Mouse (Mus musculus): Measurements from ENCODE around the gene Dock4.

Gene Dock4

DNA sequence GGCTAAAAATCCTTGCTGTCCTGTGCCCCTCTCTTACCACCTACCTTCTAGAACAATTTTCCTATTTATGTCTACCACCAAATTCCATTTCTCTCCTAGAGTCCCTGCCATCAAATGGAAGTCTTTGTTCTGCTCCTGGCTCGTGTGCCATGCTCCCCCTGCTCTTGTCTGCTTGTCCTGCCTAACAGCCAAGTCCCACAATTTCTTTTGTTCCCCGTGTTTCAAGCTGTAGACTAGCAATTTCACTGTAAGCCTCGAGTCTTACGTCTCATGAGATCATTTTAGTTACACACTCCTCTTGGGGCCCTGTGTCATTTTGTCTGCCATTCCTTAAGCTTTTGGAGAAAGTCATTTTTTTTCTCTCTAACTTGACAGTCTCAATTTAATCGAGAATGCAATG lies 268.5 kb downstream of the Dock4 start:
- no peak for ATAC-seq (ENCODE audit: insufficient number of reproducible peaks, low FRiP score, low TSS enrichment)

- peak; percentile 90 for ATAC-seq (ENCODE audit: insufficient number of reproducible peaks, low FRiP score, low TSS enrichment)
Observed at GRCm38 (mm10) chr12:40715174-40715573, 269.4 kb downstream of the Dock4 start.

GRCm38 (mm10) chr12:40728373-40728772 lies 282.6 kb downstream of the Dock4 start:
- ATAC-seq (ENCODE audit: insufficient number of reproducible peaks, low FRiP score, low TSS enrichment) = no peak

GRCm38 (mm10) chr12:40730756-40731155 lies 285.0 kb downstream of the Dock4 start:
- ATAC-seq (ENCODE audit: insufficient number of reproducible peaks, low FRiP score, low TSS enrichment) = peak; percentile 66; the same call in 1 of the 2 replicates

DNA sequence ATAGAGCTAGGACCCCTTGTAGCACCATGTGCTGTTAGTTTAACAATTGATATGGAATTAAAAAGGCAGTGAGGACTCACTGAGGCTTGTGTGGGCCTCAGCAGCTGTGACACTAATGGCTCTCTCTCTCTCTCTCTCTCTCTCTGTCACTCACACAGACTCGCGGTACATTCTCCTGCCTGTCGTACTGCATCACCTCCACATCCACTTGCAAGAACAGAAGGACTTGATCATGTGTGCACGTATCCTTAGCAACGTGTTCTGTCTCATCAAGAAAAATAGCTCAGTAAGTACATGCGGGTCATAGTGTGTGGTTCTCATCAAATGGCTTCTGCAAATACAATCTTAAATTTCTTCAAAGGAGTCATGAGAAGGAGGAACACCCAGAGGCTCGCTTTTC lies 299.7 kb downstream of the Dock4 start:
- ATAC-seq (ENCODE audit: insufficient number of reproducible peaks, low FRiP score, low TSS enrichment) = no peak

- ATAC-seq (ENCODE audit: insufficient number of reproducible peaks, low FRiP score, low TSS enrichment) = no peak
Observed at GRCm38 (mm10) chr12:40746081-40746480, 300.3 kb downstream of the Dock4 start.

GRCm38 (mm10) chr12:40759281-40759680 lies 313.5 kb downstream of the Dock4 start:
- ATAC-seq (ENCODE audit: insufficient number of reproducible peaks, low FRiP score, low TSS enrichment) = no peak

- no peak for ATAC-seq (ENCODE audit: insufficient number of reproducible peaks, low FRiP score, low TSS enrichment)
Observed at GRCm38 (mm10) chr12:40767258-40767816, 321.6 kb downstream of the Dock4 start.

DNA sequence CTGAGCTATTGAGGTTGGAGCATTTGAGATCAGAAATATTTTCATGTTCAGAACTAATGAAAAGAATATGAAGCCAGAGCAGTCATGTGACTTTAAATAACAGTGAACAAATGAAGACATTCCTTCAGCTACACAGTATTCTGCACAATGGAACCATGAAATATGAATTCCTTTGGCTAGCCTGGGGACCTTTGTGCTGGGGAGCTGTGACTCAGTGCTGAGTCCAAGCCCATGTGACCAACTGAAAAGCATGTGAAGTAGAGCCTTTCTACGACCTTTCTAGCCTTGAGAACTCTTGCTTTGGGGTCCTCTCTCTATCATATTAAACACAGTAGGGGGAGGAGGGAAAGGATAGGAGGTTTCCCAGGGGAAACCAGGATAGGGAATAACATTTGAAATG lies 327.3 kb downstream of the Dock4 start:
- ATAC-seq (ENCODE audit: insufficient number of reproducible peaks, low FRiP score, low TSS enrichment) = no peak

- no peak for ATAC-seq (ENCODE audit: insufficient number of reproducible peaks, low FRiP score, low TSS enrichment)
Observed at GRCm38 (mm10) chr12:40781554-40781953, 335.8 kb downstream of the Dock4 start.

- ATAC-seq (ENCODE audit: insufficient number of reproducible peaks, low FRiP score, low TSS enrichment) = no peak
Observed at GRCm38 (mm10) chr12:40788621-40789111, 342.9 kb downstream of the Dock4 start.

- ATAC-seq (ENCODE audit: insufficient number of reproducible peaks, low FRiP score, low TSS enrichment) = peak; percentile 77
Observed at GRCm38 (mm10) chr12:40789379-40790361, 343.9 kb downstream of the Dock4 start.

- ATAC-seq (ENCODE audit: insufficient number of reproducible peaks, low FRiP score, low TSS enrichment) = no peak
Observed at GRCm38 (mm10) chr12:40791221-40791620, 345.5 kb downstream of the Dock4 start.

DNA sequence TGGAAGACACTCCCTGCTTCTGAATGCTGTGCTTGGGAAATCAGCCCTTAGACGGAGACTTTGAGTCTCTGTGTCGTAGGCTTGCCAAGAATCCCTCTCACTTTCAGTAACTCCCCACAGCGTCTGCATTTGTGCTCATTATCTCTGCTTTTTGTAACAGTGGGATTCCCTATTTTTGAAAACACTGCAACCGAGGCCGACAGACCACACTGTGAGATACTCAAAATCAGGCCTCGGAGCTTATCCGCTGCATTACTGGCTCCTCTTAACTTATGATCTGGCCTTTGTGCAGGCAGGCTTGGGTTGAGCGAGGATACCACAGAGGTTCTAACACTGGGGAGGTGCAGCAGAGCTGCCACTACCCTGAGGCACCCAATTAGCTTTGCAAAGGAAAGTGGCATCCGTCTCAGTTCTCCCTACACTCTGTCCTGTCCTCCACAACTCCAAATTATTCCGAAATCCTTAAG lies 346.5 kb downstream of the Dock4 start:
- ATAC-seq (ENCODE audit: insufficient number of reproducible peaks, low FRiP score, low TSS enrichment) = peak; percentile 32

DNA sequence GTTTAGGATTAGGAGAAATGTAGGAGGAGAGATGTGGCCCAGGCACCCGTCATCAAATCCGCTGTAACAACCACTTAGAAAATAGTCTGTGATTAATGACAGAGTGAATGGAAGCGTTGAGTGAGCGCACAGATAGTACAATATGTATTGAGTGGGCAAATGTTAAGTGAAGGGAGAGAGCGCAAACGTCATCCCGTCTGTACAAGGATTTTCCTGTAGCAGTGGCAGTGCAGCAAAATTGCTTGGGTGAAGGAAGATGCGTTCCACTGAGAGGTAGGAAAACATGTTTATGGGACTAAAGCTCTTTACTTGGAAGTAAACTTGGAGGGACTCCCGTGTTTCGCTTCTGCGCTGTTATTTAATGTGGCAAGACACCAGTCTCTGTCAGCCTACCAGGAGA lies 348.3 kb downstream of the Dock4 start:
- ATAC-seq (ENCODE audit: insufficient number of reproducible peaks, low FRiP score, low TSS enrichment) = no peak

GRCm38 (mm10) chr12:40794756-40795155 lies 349.0 kb downstream of the Dock4 start:
- ATAC-seq (ENCODE audit: insufficient number of reproducible peaks, low FRiP score, low TSS enrichment) = no peak

GRCm38 (mm10) chr12:40795768-40796167 lies 350.0 kb downstream of the Dock4 start:
- ATAC-seq (ENCODE audit: insufficient number of reproducible peaks, low FRiP score, low TSS enrichment) = no peak

GRCm38 (mm10) chr12:40796813-40797491 lies 351.2 kb downstream of the Dock4 start:
- ATAC-seq (ENCODE audit: insufficient number of reproducible peaks, low FRiP score, low TSS enrichment) = no peak

GRCm38 (mm10) chr12:40797561-40798343 lies 352.0 kb downstream of the Dock4 start:
- no peak for ATAC-seq (ENCODE audit: insufficient number of reproducible peaks, low FRiP score, low TSS enrichment)
